Mouse (Mus musculus) liver, embryonic 11.5 days (tissue): Measurements from ENCODE around the gene A730046J19Rik. TPM values are rescaled to one million over a fixed set of nuclear protein-coding genes. Genes with fewer than 3 reads are reported as not detected.

Experiments
- ATAC-seq: fragments of 200-750 bp; cut with Nextera tagmentation; replicated peaks from 2 replicates; pipeline ENCODE4 v1.8.0; 2017; ENCODE audit warnings: moderate number of reproducible peaks, mild to moderate bottlenecking, moderate TSS enrichment, moderate library complexity; ENCODE audit not compliant: low FRiP score
- DNase-seq: peaks from one replicate; pipeline ENCODE4 v3.0.0-alpha.2; 2017; ENCODE audit warnings: low spot score
- H3K27ac ChIP-seq: fragments of 300-500 bp; sonication (generic); 2 replicates; pipeline ENCODE4 v1.5.1; 2014; ENCODE audit warnings: mild to moderate bottlenecking, low read depth, low read length, control low read depth
- H3K27me3 ChIP-seq: fragments of 300-500 bp; sonication (generic); replicated peaks from 2 replicates; pipeline ENCODE4 v1.6.1; 2014; ENCODE audit warnings: low read length, mixed read lengths; ENCODE audit not compliant: control insufficient read depth, insufficient read depth
- H3K36me3 ChIP-seq: fragments of 300-500 bp; sonication (generic); 2 replicates; pipeline ENCODE4 v1.6.1; 2014; ENCODE audit warnings: mild to moderate bottlenecking, low read length, moderate library complexity, mixed read lengths; ENCODE audit not compliant: control insufficient read depth, insufficient read depth
- H3K4me1 ChIP-seq: fragments of 300-500 bp; sonication (generic); replicated peaks from 2 replicates; pipeline ENCODE4 v1.6.1; 2014; ENCODE audit warnings: low read length, mixed read lengths; ENCODE audit not compliant: control insufficient read depth, insufficient read depth
- H3K4me2 ChIP-seq: fragments of 300-500 bp; sonication (generic); 2 replicates; pipeline ENCODE4 v1.6.1; 2014; ENCODE audit warnings: mild to moderate bottlenecking, control low read depth, moderate library complexity
- H3K4me3 ChIP-seq: fragments of 300-500 bp; sonication (generic); 2 replicates; pipeline ENCODE4 v1.5.1; 2014; ENCODE audit warnings: low read depth, low read length, control low read depth
- H3K9ac ChIP-seq: fragments of 300-500 bp; sonication (generic); 2 replicates; pipeline ENCODE4 v1.6.1; 2014; ENCODE audit warnings: low read depth, low read length, control low read depth
- H3K9me3 ChIP-seq: fragments of 300-500 bp; sonication (generic); 2 replicates; pipeline ENCODE4 v1.6.1; 2016; ENCODE audit warnings: low read length, inconsistent platforms, mixed read lengths; ENCODE audit not compliant: control insufficient read depth
- WGBS: fragments of 180-500 bp; shearing (Covaris S2); extraction: QIAGEN DNeasy Blood & Tissue Kit; methylation state at CpG from one replicate; pipeline ENCODE4 v1.1.7; 2014; 5-methylcytosine and 5-hydroxymethylcytosine counted together
- polyA plus RNA-seq: library from polyadenylated mRNA; unstranded; fragments of >200 nt; fragmentation: Nextera tagmentation; extraction: Ambion mirVana; gene quantifications from 2 replicates; pipeline ENCODE4 v1.2.1, GENCODE M21; 2014

The A730046J19Rik gene
- polyA plus RNA-seq = 0.19 and 0.35 TPM in 2 replicates

GRCm38 (mm10) chrX:144153523-144153922 lies at the start of gene A730046J19Rik:
A730046J19Rik (plus strand) TSS chrX:144153695.
- no peaks in the 10 kb centered on the region for H3K9me3 ChIP-seq
- ATAC-seq (no peak), DNase-seq (no peak)
- peak within 1 kb of the TSS; percentile 11; the same call in 1 of the 2 replicates for H3K4me3 ChIP-seq
- no peak within 1 kb of the TSS for H3K27ac ChIP-seq
- H3K36me3 ChIP-seq = no peaks in the 10 kb centered on the region
- peak within 1 kb of the TSS; percentile 38 for H3K4me2 ChIP-seq
- 32% methylated on average over 8 of the region's 8 CpGs for WGBS
- no peak within 1 kb of the TSS for H3K9ac ChIP-seq
- H3K27me3 ChIP-seq = no peaks in the 10 kb centered on the region
- H3K4me1 ChIP-seq = no peaks in the 10 kb centered on the region

GRCm38 (mm10) chrX:144104619-144105416 lies 48.7 kb upstream of the A730046J19Rik start:
- no peaks in the 10 kb centered on the region for H3K27me3 ChIP-seq
- ATAC-seq (no peak), DNase-seq (no peak)
- no peaks in the 10 kb centered on the region for H3K4me1 ChIP-seq
- no peak overlapping the region for H3K9ac ChIP-seq
- 63% methylated on average over 2 of the region's 2 CpGs for WGBS
- no peaks in the 10 kb centered on the region for H3K36me3 ChIP-seq
- H3K4me3 ChIP-seq = no peak overlapping the region
- H3K9me3 ChIP-seq = no peaks in the 10 kb centered on the region
- no peak overlapping the region for H3K4me2 ChIP-seq
- no peak overlapping the region for H3K27ac ChIP-seq

- Histone ChIP-seq H3K4me2 (no peak overlapping the region), H3K27ac (no peak overlapping the region), H3K9ac (no peak overlapping the region), H3K27me3 (no peaks in the 10 kb centered on the region), H3K9me3 (no peaks in the 10 kb centered on the region), H3K36me3 (no peaks in the 10 kb centered on the region), H3K4me3 (no peak overlapping the region), H3K4me1 (no peaks in the 10 kb centered on the region)
- DNase-seq (no peak), ATAC-seq (no peak)
- WGBS = 73% methylated on average over 1 of the region's 1 CpGs
Measured at GRCm38 (mm10) chrX:144136281-144136680, 17.2 kb upstream of the A730046J19Rik start.

- WGBS = 82% methylated on average over 2 of the region's 2 CpGs
Measured at GRCm38 (mm10) chrX:144149987-144150386, 3.5 kb upstream of the A730046J19Rik start.

GRCm38 (mm10) chrX:144154111-144154510 lies 616 bp downstream of the A730046J19Rik start:
- Histone ChIP-seq H3K9ac (no peak overlapping the region), H3K27ac (no peak overlapping the region), H3K4me1 (no peaks in the 10 kb centered on the region), H3K9me3 (no peaks in the 10 kb centered on the region), H3K4me3 (peak overlapping the region; percentile 11; the same call in 1 of the 2 replicates), H3K4me2 (peak overlapping the region; percentile 38), H3K36me3 (no peaks in the 10 kb centered on the region), H3K27me3 (no peaks in the 10 kb centered on the region)
- WGBS = 24% methylated on average over 7 of the region's 7 CpGs
- no peak for ATAC-seq
- no peak for DNase-seq

More at GRCm38 (mm10) chrX:144149987-144150386, 3.5 kb upstream of the A730046J19Rik start:
- no peak overlapping the region for H3K9ac ChIP-seq
- no peak overlapping the region for H3K4me3 ChIP-seq
- no peak overlapping the region for H3K27ac ChIP-seq
- H3K4me2 ChIP-seq = no peak overlapping the region
- no peaks in the 10 kb centered on the region for H3K9me3 ChIP-seq
- no peaks in the 10 kb centered on the region for H3K36me3 ChIP-seq
- ATAC-seq = no peak
- DNase-seq = no peak
- no peaks in the 10 kb centered on the region for H3K4me1 ChIP-seq
- H3K27me3 ChIP-seq = no peaks in the 10 kb centered on the region

GRCm38 (mm10) chrX:144162936-144163335 lies 9.4 kb downstream of the A730046J19Rik start:
- no peak for DNase-seq
- Histone ChIP-seq H3K4me1 (no peaks in the 10 kb centered on the region), H3K4me3 (no peak overlapping the region), H3K9ac (no peak overlapping the region), H3K9me3 (no peaks in the 10 kb centered on the region), H3K27ac (no peak overlapping the region), H3K4me2 (no peak overlapping the region), H3K27me3 (no peaks in the 10 kb centered on the region), H3K36me3 (no peaks in the 10 kb centered on the region)
- no peak for ATAC-seq
- WGBS = 64% methylated on average over 5 of the region's 5 CpGs

Other genes with a start within 250 kb of the A730046J19Rik start
- gene Dcx, start 220.4 kb upstream of the A730046J19Rik start, polyA plus RNA-seq = 1.2 and 1.4 TPM in 2 replicates
- gene Alg13, start 164.1 kb downstream of the A730046J19Rik start, polyA plus RNA-seq = 21.8 and 24.0 TPM in 2 replicates